Mouse (Mus musculus) spleen, adult 2 months (tissue): ENCODE measurements at regions not wholly inside any gene's neighbourhood (a gene's known extent, or its start where the extent isn't known, plus 50 kb on each side); places are given as distances from the start of the nearest gene placed in this dataset.

Experiments
- DNase-seq, 2 experiments: peaks; one replicate each; pipeline versions ENCODE4 v3.0.0 to v3.0.0-alpha.2; 2012 to 2021; ENCODE audit warnings: low spot score in 2 of 2, low read depth in 1 of 2
- H3K27ac ChIP-seq: fragments of 200-500 bp; 2 replicates; pipeline ENCODE4 v1.5.1; 2012; ENCODE audit warnings: low read length, inconsistent platforms; ENCODE audit not compliant: insufficient read depth
- H3K27me3 ChIP-seq: fragments of 200-500 bp; 2 replicates; pipeline ENCODE4 v1.6.1; 2012; ENCODE audit warnings: mild to moderate bottlenecking, moderate library complexity, low read length, inconsistent platforms; ENCODE audit not compliant: control insufficient read depth, insufficient read depth
- H3K36me3 ChIP-seq: fragments of 200-500 bp; 2 replicates; pipeline ENCODE4 v1.6.1; 2012; ENCODE audit warnings: mild to moderate bottlenecking, low read length, inconsistent platforms; ENCODE audit not compliant: control insufficient read depth, insufficient read depth
- H3K4me1 ChIP-seq: fragments of 200-500 bp; 2 replicates; pipeline ENCODE4 v1.6.1; 2011; ENCODE audit warnings: inconsistent platforms; ENCODE audit not compliant: control insufficient read depth, insufficient read depth, insufficient read length
- H3K4me3 ChIP-seq: fragments of 200-500 bp; 2 replicates; pipeline ENCODE4 v1.5.1; 2011; ENCODE audit warnings: mild to moderate bottlenecking, inconsistent platforms; ENCODE audit not compliant: insufficient read depth, insufficient read length; ENCODE audit errors: extremely low read depth
- CTCF ChIP-seq: fragments of 200-500 bp; IDR thresholded peaks from 2 replicates; pipeline ENCODE4 v1.5.1; 2011; ENCODE audit warnings: mild to moderate bottlenecking, inconsistent platforms; ENCODE audit not compliant: insufficient read depth, insufficient read length, insufficient replicate concordance; ENCODE audit errors: extremely low read depth
- POLR2A ChIP-seq: fragments of 200-500 bp; IDR thresholded peaks from 2 replicates; pipeline ENCODE4 v1.6.1; 2011; ENCODE audit warnings: low read depth, low read length, inconsistent platforms
- WGBS: fragments of 180-500 bp; shearing (Covaris S2); methylation state at CpG from one replicate; pipeline ENCODE4 v1.1.7; 2018; 5-methylcytosine and 5-hydroxymethylcytosine counted together

GRCm38 (mm10) chr17:73027122-73027521, 80.7 kb upstream of the Lclat1 start:
- WGBS: 72% methylated on average over 5 of the region's 5 CpGs
- Histone ChIP-seq H3K36me3 (no peaks in the 10 kb centered on the region), H3K4me1 (peaks cover 15% of the 10 kb centered on the region; the same call in 1 of the 2 replicates), H3K27me3 (no peaks in the 10 kb centered on the region), H3K4me3 (no peak overlapping the region), H3K27ac (no peak overlapping the region)
- DNase-seq: no peak
- TF ChIP-seq CTCF: no peak
- TF ChIP-seq POLR2A: no peak

- Histone ChIP-seq H3K27ac (no peak overlapping the region), H3K4me3 (no peak overlapping the region), H3K27me3 (no peaks in the 10 kb centered on the region), H3K4me1 (peaks cover 33% of the 10 kb centered on the region; the same call in 1 of the 2 replicates), H3K36me3 (no peaks in the 10 kb centered on the region)
- WGBS: 77% methylated on average over 5 of the region's 5 CpGs
- TF ChIP-seq CTCF (no peak), POLR2A (no peak)
- no peak for DNase-seq
Measured at GRCm38 (mm10) chr17:73031796-73032195, 76.0 kb upstream of the Lclat1 start.

- H3K4me1 ChIP-seq: peaks cover 37% of the 10 kb centered on the region; the same call in 1 of the 2 replicates
- no peak for TF ChIP-seq POLR2A
- no peak for TF ChIP-seq CTCF
- H3K36me3 ChIP-seq: no peaks in the 10 kb centered on the region
- no peak overlapping the region for H3K4me3 ChIP-seq
- no peaks in the 10 kb centered on the region for H3K27me3 ChIP-seq
- no peak for DNase-seq
- 69% methylated on average over 3 of the region's 3 CpGs for WGBS
- no peak overlapping the region for H3K27ac ChIP-seq
Measured at GRCm38 (mm10) chr17:73032326-73032725, 75.5 kb upstream of the Lclat1 start.

GRCm38 (mm10) chr17:73034420-73034819, 73.4 kb upstream of the Lclat1 start:
- TF ChIP-seq CTCF (no peak), POLR2A (no peak)
- Histone ChIP-seq H3K27ac (peak overlapping the region; percentile 98), H3K4me1 (peaks cover 46% of the 10 kb centered on the region; the same call in 1 of the 2 replicates), H3K36me3 (no peaks in the 10 kb centered on the region), H3K27me3 (no peaks in the 10 kb centered on the region), H3K4me3 (no peak overlapping the region)
- 14% methylated on average over 3 of the region's 3 CpGs for WGBS
- peak; percentile 76 to 83 for DNase-seq

- H3K4me3 ChIP-seq: no peak overlapping the region
- no peaks in the 10 kb centered on the region for H3K27me3 ChIP-seq
- H3K27ac ChIP-seq: peak overlapping the region; percentile 98
- H3K36me3 ChIP-seq: no peaks in the 10 kb centered on the region
- peak; percentile 20 to 49 for DNase-seq
- H3K4me1 ChIP-seq: peaks cover 46% of the 10 kb centered on the region; the same call in 1 of the 2 replicates
- 23% methylated on average over 8 of the region's 8 CpGs for WGBS
- TF ChIP-seq POLR2A (no peak), CTCF (no peak)
Measured at GRCm38 (mm10) chr17:73034981-73035481, 72.8 kb upstream of the Lclat1 start.

GRCm38 (mm10) chr17:73036845-73037244, 70.9 kb upstream of the Lclat1 start:
- no peak overlapping the region for H3K4me3 ChIP-seq
- no peak overlapping the region for H3K27ac ChIP-seq
- WGBS: 54% methylated on average over 3 of the region's 3 CpGs
- DNase-seq: no peak
- no peak for TF ChIP-seq CTCF
- TF ChIP-seq POLR2A: no peak
- peaks cover 44% of the 10 kb centered on the region; the same call in 1 of the 2 replicates for H3K4me1 ChIP-seq
- no peaks in the 10 kb centered on the region for H3K27me3 ChIP-seq
- no peaks in the 10 kb centered on the region for H3K36me3 ChIP-seq

GRCm38 (mm10) chr17:73038586-73038985, 69.2 kb upstream of the Lclat1 start:
- Histone ChIP-seq H3K4me3 (no peak overlapping the region), H3K27ac (no peak overlapping the region), H3K4me1 (peaks cover 37% of the 10 kb centered on the region; the same call in 1 of the 2 replicates), H3K27me3 (no peaks in the 10 kb centered on the region), H3K36me3 (no peaks in the 10 kb centered on the region)
- WGBS: 87% methylated on average over 2 of the region's 2 CpGs
- TF ChIP-seq CTCF: no peak
- TF ChIP-seq POLR2A: no peak
- no peak for DNase-seq
